Mouse (Mus musculus) regulatory T cell (primary cell): ENCODE data around the gene Ldb1.

Experiments
- in situ Hi-C: fragments of 300-600 bp; cut with MboI, MseI; formaldehyde crosslinking; loops from one replicate; pipeline ENCODE4 v1.15.1; 2025; ENCODE audit warnings: high pct_unique_total_duplicates

Gene Ldb1

GRCm38 (mm10) chr19:46044993-46045695 lies at the start of gene Ldb1:
Gene Ldb1 (minus strand): TSS chr19:46045214.
- in situ Hi-C loops, result no loop called here

- in situ Hi-C loops, result loop anchor here (5.0 to 10.0 kb wide), 2 partner anchors 33 to 1349 kb away; no protein-coding TSS in a partner anchor
Observed at GRCm38 (mm10) chr19:46094144-46094543, 49.1 kb upstream of the Ldb1 start.

GRCm38 (mm10) chr19:46091641-46092040 lies 46.6 kb upstream of the Ldb1 start:
- in situ Hi-C loops, result loop anchor here (5.0 to 10.0 kb wide), 2 partner anchors 36 to 1347 kb away; no protein-coding TSS in a partner anchor

- in situ Hi-C loops, result no loop called here
Observed at GRCm38 (mm10) chr19:46087871-46088270, 42.9 kb upstream of the Ldb1 start.

GRCm38 (mm10) chr19:46086337-46086736 lies 41.3 kb upstream of the Ldb1 start:
- in situ Hi-C loops, result no loop called here

GRCm38 (mm10) chr19:46085185-46085584 lies 40.2 kb upstream of the Ldb1 start:
- in situ Hi-C loops, result no loop called here

- in situ Hi-C loops, result no loop called here
Observed at GRCm38 (mm10) chr19:46078535-46078934, 33.5 kb upstream of the Ldb1 start.

GRCm38 (mm10) chr19:46075616-46076607 lies 30.9 kb upstream of the Ldb1 start, which contains the start of gene Nolc1:
Gene Nolc1 (plus strand): TSS chr19:46075863.
- in situ Hi-C loops, result no loop called here

- in situ Hi-C loops, result no loop called here
Observed at GRCm38 (mm10) chr19:46074266-46074665, 29.3 kb upstream of the Ldb1 start.

GRCm38 (mm10) chr19:46073285-46073684 lies 28.3 kb upstream of the Ldb1 start:
- in situ Hi-C loops, result no loop called here

GRCm38 (mm10) chr19:46068054-46068453 lies 23.0 kb upstream of the Ldb1 start:
- in situ Hi-C loops, result no loop called here

GRCm38 (mm10) chr19:46060845-46061244 lies 15.8 kb upstream of the Ldb1 start:
- in situ Hi-C loops, result no loop called here

- in situ Hi-C loops, result no loop called here
Observed at GRCm38 (mm10) chr19:46058466-46058865, 13.5 kb upstream of the Ldb1 start.

GRCm38 (mm10) chr19:46056947-46057607 lies 12.1 kb upstream of the Ldb1 start:
- in situ Hi-C loops, result no loop called here

GRCm38 (mm10) chr19:46056388-46056946 lies 11.5 kb upstream of the Ldb1 start:
- in situ Hi-C loops, result no loop called here

- in situ Hi-C loops, result no loop called here
Observed at GRCm38 (mm10) chr19:46055752-46056387, 10.9 kb upstream of the Ldb1 start.

- in situ Hi-C loops, result no loop called here
Observed at GRCm38 (mm10) chr19:46050462-46050861, 5.4 kb upstream of the Ldb1 start.

GRCm38 (mm10) chr19:46049129-46049528 lies 4.1 kb upstream of the Ldb1 start:
- in situ Hi-C loops, result no loop called here

- in situ Hi-C loops, result no loop called here
Observed at GRCm38 (mm10) chr19:46047426-46047825, 2.4 kb upstream of the Ldb1 start.

GRCm38 (mm10) chr19:46046621-46047025 lies 1.6 kb upstream of the Ldb1 start:
- in situ Hi-C loops, result no loop called here
